Mouse (Mus musculus): ENCODE data around the gene Slc28a1.

DNA sequence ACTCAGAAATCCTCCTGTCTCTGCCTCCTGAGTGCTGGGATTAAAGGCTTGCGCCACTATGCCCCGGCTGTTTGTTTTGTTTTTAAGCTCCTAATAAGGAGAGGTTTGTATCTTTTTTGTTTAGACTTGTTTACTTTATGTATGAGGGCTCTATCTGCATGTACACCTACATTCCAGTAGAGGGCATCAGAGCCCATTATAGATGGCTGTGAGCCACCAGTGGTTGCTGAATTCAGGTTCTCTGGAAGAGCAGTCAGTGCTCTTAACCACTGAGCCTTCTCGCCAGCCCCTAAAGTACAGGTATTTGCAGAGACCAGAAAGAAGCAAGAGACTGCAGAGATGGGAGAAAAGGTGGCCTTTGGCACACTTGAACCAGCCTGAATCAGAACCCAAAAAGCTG is 52.5 kb downstream of the Slc28a1 start:
- peak; percentile 32; the same call in 1 of the 2 replicates for TF ChIP-seq CTCF (IDR thresholded peaks at IDR 0.05; ENCODE audit: control insufficient read depth, insufficient read depth, low read length)
- TF ChIP-seq POLR2A (IDR thresholded peaks at IDR 0.05; ENCODE audit: borderline replicate concordance, control insufficient read depth, low read depth, low read length) = no peak
